Mouse (Mus musculus) heart, embryonic 10.5 days (tissue): ENCODE measurements around the gene Bcl7a. TPM values are rescaled to one million over a fixed set of nuclear protein-coding genes. Genes with fewer than 3 reads are reported as not detected.

Experiments
- DNase-seq: peaks from one replicate; pipeline ENCODE4 v3.0.0-alpha.2; 2017; ENCODE audit warnings: low spot score
- H3K27ac ChIP-seq: fragments of 300-500 bp; sonication (generic); 2 replicates; pipeline ENCODE4 v1.5.1; 2016; ENCODE audit warnings: mild to moderate bottlenecking
- H3K27me3 ChIP-seq: fragments of 300-500 bp; sonication (generic); 2 replicates; pipeline ENCODE4 v1.6.1; 2016; ENCODE audit warnings: mild to moderate bottlenecking; ENCODE audit not compliant: poor library complexity, insufficient read depth, severe bottlenecking
- H3K36me3 ChIP-seq: fragments of 300-500 bp; sonication (generic); 2 replicates; pipeline ENCODE4 v1.6.1; 2016; ENCODE audit warnings: mild to moderate bottlenecking, moderate library complexity
- H3K4me1 ChIP-seq: fragments of 300-500 bp; sonication (generic); 2 replicates; pipeline ENCODE4 v1.6.1; 2016; ENCODE audit warnings: mild to moderate bottlenecking
- H3K4me3 ChIP-seq: fragments of 300-500 bp; sonication (generic); 2 replicates; pipeline ENCODE4 v1.5.1; 2016; ENCODE audit warnings: mild to moderate bottlenecking, moderate library complexity
- H3K9me3 ChIP-seq: fragments of 300-500 bp; sonication (generic); 2 replicates; pipeline ENCODE4 v1.6.1; 2016; ENCODE audit warnings: mild to moderate bottlenecking, moderate library complexity
- WGBS: fragments of 180-500 bp; shearing (Covaris S2); methylation state at CpG from one replicate; pipeline ENCODE4 v1.1.7; 2016; 5-methylcytosine and 5-hydroxymethylcytosine counted together
- polyA plus RNA-seq: library from polyadenylated mRNA; unstranded; fragments of >200 nt; fragmentation: Nextera tagmentation; extraction: Ambion mirVana; gene quantifications from 2 replicates; pipeline ENCODE4 v1.2.1, GENCODE M21; 2016

The Bcl7a gene
- polyA plus RNA-seq, 1 experiment from 2014 or later: 21.9 TPM

DNA sequence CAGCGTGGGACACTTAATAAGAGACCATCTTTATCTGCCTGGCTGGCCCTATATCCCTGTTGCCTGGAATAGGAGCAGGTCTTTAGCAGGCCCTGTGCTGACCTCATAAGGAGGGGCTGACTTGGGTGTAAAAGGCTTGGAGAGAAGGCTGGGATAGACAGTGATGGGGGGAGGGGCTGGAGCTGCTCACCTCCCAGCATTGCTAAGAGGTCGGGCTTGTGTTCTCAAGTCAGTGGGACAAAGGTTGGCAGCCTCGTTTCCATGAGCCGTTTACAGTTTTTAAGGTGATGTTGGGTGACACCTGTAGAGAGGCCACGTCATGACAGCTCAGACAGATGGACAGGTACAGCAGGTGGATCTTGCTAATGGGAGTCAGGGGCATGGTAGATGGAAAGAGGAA lies 26.4 kb downstream of the Bcl7a start:
- Histone ChIP-seq H3K27me3 (no peaks in the 10 kb centered on the region), H3K36me3 (peaks cover 80% of the 10 kb centered on the region), H3K9me3 (no peaks in the 10 kb centered on the region), H3K4me1 (no peaks in the 10 kb centered on the region), H3K27ac (no peak overlapping the region), H3K4me3 (no peak overlapping the region)
- no peak for DNase-seq
- WGBS: 88% methylated on average over 5 of the region's 5 CpGs

DNA sequence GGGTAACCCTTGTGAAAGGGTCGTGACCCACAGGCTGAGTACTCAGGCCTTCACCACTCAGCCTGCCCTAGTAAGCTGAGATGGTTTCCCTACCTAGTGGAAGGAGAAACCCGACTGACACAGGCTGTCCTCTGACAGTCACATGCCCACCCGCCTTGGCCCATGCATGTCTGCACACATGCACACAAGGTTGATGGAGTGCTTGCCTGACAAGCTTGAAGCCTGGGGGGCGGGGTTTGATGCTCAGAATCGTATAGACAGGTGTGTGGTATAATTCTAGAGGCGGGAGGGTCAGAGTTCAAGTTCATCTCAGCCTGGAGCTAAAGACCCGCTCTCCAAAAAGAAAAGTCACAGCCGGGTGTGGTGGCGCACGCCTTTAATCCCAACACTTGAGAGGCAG lies 31.6 kb downstream of the Bcl7a start:
- H3K4me3 ChIP-seq: no peak overlapping the region

DNA sequence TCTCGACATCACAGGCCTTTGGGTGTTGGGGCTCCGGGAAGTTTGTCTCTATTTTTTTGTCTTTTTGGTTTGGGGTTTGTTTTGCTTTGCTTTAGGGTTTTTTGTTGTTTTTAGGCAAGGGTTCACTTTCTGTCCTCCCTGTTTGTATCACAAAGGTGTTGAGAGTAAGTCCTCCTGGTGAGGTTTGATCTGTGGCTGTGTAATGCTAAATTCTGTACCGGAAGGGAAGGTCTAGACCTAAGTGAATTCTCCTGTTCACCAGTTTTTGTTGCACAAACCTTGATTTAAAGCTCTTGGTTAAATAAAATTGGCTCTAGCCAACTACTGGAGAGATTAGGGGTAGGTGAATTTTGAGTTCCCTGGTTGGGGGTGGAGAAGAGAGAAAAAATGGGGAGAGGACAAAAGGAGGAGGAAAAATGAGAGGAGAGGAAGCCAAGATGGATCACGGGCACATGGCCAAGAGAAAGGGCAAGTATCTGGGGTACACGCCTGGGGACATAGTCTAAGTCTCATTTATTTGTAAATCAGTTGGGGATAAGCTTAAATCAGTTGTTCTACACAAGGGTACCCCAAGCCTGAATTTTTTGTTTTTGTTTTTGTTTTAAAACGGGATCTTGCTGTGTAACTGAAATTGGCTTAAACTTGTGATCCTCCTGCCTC lies 32.3 kb downstream of the Bcl7a start:
- 96% methylated on average over 6 of the region's 6 CpGs for WGBS
- no peaks in the 10 kb centered on the region for H3K9me3 ChIP-seq
- no peak for DNase-seq
- H3K4me3 ChIP-seq: no peak overlapping the region
- H3K36me3 ChIP-seq: peaks cover 40% of the 10 kb centered on the region
- H3K4me1 ChIP-seq: peaks cover 20% of the 10 kb centered on the region
- H3K27me3 ChIP-seq: no peaks in the 10 kb centered on the region
- H3K27ac ChIP-seq: no peak overlapping the region

More for the DNA sequence above, 31.6 kb downstream of the Bcl7a start:
- Histone ChIP-seq H3K36me3 (peaks cover 47% of the 10 kb centered on the region), H3K4me1 (peaks cover 20% of the 10 kb centered on the region), H3K27me3 (no peaks in the 10 kb centered on the region), H3K9me3 (no peaks in the 10 kb centered on the region), H3K27ac (no peak overlapping the region)
- WGBS: 90% methylated on average over 10 of the region's 10 CpGs
- DNase-seq: no peak

DNA sequence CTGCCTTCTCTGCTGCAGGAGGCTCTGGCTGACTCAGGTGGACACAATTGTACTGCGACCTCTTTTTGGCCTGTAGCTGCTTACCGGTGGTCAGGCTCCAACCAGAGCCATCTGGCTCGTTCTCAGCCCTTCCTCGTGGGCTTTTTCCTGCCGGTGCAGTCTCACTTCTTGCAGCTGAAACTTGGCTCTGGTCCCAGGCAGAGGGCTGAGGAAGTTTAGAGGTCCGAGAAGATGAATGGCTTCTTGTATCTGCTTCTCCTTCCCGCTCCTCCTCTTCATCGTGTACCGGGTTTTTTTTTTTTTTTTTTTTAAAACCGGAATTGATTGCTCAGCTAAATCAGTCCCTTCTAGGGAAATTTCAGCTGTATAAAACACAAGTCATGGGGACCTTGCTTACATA lies 32.9 kb downstream of the Bcl7a start:
- no peak overlapping the region for H3K4me3 ChIP-seq
- H3K36me3 ChIP-seq: peaks cover 33% of the 10 kb centered on the region
- peaks cover 20% of the 10 kb centered on the region for H3K4me1 ChIP-seq
- no peak for DNase-seq
- H3K27ac ChIP-seq: peak overlapping the region; percentile 60
- peaks cover 4% of the 10 kb centered on the region; the same call in 1 of the 2 replicates for H3K27me3 ChIP-seq
- no peaks in the 10 kb centered on the region for H3K9me3 ChIP-seq
- WGBS: 54% methylated on average over 10 of the region's 10 CpGs

DNA sequence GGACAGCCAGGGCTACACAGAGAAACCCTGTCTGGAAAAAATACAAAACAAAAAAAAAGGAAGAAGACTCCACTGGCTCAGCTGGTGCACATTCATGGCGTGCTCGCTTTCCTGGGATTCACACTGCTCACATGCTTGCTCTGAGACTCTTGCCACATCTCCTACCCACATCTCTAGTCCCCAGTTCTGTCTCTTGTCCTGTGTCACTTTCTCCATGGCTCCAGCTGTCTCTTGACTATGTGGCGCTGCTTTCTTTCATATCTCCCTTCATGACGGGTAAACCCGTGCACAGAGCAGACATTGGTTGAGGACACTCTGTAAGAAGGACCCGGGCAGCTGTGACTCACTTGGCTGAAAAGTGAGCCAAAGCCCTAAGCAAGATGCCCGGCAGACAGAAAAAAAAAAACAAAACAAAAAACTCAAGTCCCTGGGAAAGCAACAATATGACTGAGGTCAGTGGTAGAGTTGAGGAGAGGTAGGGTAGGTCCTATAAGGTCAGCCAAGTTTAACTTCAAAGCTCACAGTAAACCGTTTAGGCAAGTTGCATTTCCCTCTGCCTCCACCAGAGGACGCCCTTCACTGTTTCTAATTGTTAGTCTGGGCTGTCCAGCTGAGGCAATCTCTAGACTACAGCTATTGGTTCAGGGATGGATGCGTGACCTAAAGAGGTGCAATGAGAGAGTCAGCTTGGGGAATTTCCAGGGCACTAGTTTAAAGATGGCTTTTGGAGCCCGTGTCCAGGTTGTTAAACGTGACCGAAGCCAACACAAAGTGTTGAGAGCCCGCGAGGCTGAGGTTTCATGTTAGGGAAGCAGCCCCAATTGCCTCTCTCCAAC lies 33.7 kb downstream of the Bcl7a start:
- no peaks in the 10 kb centered on the region for H3K9me3 ChIP-seq
- peaks cover 27% of the 10 kb centered on the region for H3K4me1 ChIP-seq
- H3K36me3 ChIP-seq: peaks cover 26% of the 10 kb centered on the region
- peak; percentile 84 for DNase-seq
- H3K4me3 ChIP-seq: no peak overlapping the region
- peaks cover 6% of the 10 kb centered on the region; the same call in 1 of the 2 replicates for H3K27me3 ChIP-seq
- no peak overlapping the region for H3K27ac ChIP-seq
- WGBS: 56% methylated on average over 15 of the region's 15 CpGs

DNA sequence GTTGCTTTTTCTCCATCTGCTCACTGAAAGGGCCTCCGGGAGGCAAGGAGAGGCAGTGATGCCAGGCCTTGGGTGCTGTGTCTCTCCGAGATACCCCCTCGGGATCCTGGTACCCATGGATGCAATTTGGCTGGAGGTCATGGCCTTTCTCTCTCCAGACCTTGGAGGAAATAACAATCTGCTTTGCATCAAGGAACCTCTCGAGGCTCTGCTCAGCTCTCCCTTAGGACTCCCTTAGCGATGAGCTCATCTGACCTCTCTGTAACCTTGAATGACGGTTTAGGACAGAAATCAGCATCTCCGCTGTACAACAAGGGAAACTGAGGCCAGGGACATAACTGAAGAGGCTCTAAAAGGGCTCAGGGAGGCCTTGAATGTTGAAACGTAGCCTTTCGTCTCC lies 35.1 kb downstream of the Bcl7a start:
- no peak for DNase-seq
- no peak overlapping the region for H3K27ac ChIP-seq
- no peaks in the 10 kb centered on the region for H3K9me3 ChIP-seq
- WGBS: 55% methylated on average over 9 of the region's 9 CpGs
- no peak overlapping the region for H3K4me3 ChIP-seq
- peaks cover 13% of the 10 kb centered on the region for H3K36me3 ChIP-seq
- H3K27me3 ChIP-seq: peaks cover 6% of the 10 kb centered on the region; the same call in 1 of the 2 replicates
- peaks cover 29% of the 10 kb centered on the region for H3K4me1 ChIP-seq

DNA sequence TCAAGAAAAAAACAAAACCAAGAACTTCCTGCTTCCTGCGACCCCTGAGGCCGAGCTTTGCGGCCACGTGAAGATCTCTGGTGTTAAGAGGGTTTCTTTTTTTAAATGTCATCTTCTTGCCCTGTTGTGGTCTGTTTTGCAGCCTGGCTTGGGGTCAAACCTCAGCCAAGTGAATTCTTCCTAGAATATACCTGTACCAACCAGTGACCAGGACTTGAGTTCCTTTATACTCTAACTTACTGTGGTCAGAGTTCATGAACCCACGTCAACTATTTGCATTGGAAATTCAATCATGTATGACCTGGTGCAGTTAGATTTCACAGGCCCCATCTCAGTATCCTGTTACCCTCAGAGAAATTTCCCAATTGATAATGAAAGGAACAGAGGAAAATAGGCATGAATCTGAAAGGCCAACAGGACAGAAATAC lies 35.9 kb downstream of the Bcl7a start:
- no peak for DNase-seq
- Histone ChIP-seq H3K4me1 (peaks cover 29% of the 10 kb centered on the region), H3K36me3 (peaks cover 8% of the 10 kb centered on the region), H3K27me3 (peaks cover 6% of the 10 kb centered on the region; the same call in 1 of the 2 replicates), H3K9me3 (no peaks in the 10 kb centered on the region), H3K27ac (no peak overlapping the region), H3K4me3 (no peak overlapping the region)
- 53% methylated on average over 5 of the region's 5 CpGs for WGBS

DNA sequence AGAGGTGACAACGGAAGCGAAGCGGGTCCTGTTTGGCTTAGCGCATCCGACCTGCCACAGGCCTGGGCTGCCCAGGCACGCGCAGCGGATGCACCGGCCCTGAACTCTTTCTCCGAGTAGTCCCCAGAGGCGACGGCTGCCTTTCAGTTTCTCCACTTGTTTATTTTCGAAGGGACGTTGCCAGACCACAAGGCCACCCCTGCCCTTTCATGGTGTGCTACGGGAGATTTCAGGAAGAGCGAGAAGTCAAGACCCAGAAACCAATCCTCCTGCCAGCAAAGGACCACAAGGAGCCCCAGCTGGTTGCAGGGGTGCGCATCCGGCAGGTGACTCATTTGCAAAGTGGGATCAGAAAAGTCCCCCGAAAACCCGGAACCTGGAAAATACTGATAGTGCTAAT lies 38.3 kb downstream of the Bcl7a start:
- no peak for DNase-seq
- Histone ChIP-seq H3K36me3 (no peaks in the 10 kb centered on the region), H3K4me3 (peak overlapping the region; percentile 42)

DNA sequence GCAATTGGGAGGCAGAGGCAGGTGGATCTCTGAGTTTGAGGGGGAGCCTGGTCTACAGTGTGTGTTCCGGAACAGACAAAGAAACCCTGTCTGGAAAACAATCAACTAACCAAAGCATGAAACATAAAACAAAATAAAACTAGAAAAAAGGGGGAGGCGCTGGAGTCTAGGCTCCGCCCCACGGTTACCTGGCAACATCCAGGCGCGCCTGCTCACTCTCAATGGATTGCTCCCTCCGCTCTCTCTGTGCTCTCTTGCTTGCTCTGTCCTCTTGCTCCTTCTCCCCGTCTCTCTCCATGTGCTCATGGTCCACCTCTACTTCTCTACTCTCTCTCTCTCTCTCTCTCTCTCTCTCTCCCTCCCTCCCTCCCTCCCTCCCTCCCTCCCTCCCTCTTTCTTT lies 39.1 kb downstream of the Bcl7a start:
- 79% methylated on average over 8 of the region's 8 CpGs for WGBS
- Histone ChIP-seq H3K27ac (no peak overlapping the region), H3K36me3 (no peaks in the 10 kb centered on the region)

More for the DNA sequence above, 38.3 kb downstream of the Bcl7a start:
- H3K9me3 ChIP-seq: no peaks in the 10 kb centered on the region
- H3K4me1 ChIP-seq: peaks cover 24% of the 10 kb centered on the region
- no peak overlapping the region; the same call in 1 of the 2 replicates for H3K27ac ChIP-seq
- H3K27me3 ChIP-seq: peaks cover 6% of the 10 kb centered on the region; the same call in 1 of the 2 replicates
- WGBS: 13% methylated on average over 20 of the region's 20 CpGs

DNA sequence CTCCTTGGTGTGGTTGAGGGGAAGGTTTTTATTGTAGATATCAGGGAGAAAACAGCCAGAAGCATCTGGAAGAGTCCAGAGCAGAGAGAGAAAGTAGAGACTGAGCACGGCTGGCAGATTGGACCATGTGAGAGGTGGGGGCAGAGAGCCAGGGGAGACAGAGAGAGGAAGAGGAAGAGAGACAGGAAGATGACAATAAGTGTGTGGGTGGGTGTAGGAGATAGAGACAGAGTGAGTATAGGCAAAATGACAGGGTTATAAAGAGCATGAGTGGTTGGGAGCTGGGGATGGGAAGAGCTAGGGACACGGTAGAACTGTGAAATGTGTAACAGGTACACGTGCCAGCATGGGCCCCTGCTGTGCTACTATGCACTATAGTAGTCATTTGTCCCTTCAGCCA lies 44.8 kb downstream of the Bcl7a start:
- no peak overlapping the region for H3K27ac ChIP-seq
- H3K36me3 ChIP-seq: no peaks in the 10 kb centered on the region
- H3K4me1 ChIP-seq: peaks cover 17% of the 10 kb centered on the region
- no peaks in the 10 kb centered on the region for H3K9me3 ChIP-seq
- H3K4me3 ChIP-seq: no peak overlapping the region
- DNase-seq: no peak
- H3K27me3 ChIP-seq: no peaks in the 10 kb centered on the region
- WGBS: 31% methylated on average over 3 of the region's 3 CpGs

More for the DNA sequence above, 39.1 kb downstream of the Bcl7a start:
- peaks cover 20% of the 10 kb centered on the region for H3K4me1 ChIP-seq
- H3K4me3 ChIP-seq: no peak overlapping the region
- no peaks in the 10 kb centered on the region for H3K9me3 ChIP-seq
- H3K27me3 ChIP-seq: peaks cover 6% of the 10 kb centered on the region; the same call in 1 of the 2 replicates
- DNase-seq: no peak

DNA sequence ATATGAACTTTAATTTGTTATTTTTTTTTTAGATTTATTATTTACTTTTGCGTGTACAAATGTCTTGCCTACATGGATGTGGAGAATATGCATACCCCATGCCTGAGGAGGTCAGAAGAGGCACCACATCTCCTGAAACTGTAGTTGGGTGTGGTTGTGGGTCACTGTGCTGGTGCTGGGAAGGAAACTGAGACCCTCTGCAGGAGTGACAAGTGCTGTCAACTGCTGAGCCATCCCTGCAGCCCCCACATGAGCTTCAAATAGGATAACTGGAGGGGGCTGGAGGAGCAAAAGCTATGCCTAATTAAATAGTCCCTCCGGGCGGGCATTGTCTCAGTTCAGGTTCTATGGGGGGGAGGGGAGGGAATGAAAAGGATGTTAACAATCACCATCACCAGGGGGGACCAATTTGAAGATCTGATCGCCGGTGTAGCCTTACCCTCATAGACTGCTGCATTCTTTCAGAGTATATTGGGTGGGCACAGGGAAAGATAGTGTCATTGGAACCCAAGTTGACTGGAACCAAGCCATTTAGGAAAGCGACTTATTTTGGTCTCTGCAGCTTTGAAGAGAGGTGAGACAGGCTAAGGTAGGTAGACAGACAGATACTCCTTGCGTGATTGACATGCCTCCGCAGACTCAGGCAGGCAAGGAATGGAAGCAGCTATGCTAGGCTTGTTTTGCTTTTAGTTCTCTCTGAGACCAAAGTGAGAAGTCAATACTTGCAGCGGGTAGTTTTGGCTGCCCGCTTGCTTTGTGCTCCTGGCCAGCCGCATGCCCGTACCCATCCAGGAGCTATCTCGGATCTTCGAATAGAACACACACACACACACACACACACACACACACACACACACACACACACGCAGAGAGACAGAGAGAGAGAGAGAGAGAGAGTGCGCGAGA lies 47.2 kb downstream of the Bcl7a start:
- Histone ChIP-seq H3K27me3 (no peaks in the 10 kb centered on the region), H3K27ac (0 out of 2 replicates have a peak overlapping the region, but pooled peaks have one; percentile 26), H3K9me3 (no peaks in the 10 kb centered on the region), H3K4me3 (peak overlapping the region; percentile 55), H3K36me3 (no peaks in the 10 kb centered on the region), H3K4me1 (peaks cover 34% of the 10 kb centered on the region)
- WGBS: 5% methylated on average over 16 of the region's 17 CpGs
- no peak for DNase-seq

DNA sequence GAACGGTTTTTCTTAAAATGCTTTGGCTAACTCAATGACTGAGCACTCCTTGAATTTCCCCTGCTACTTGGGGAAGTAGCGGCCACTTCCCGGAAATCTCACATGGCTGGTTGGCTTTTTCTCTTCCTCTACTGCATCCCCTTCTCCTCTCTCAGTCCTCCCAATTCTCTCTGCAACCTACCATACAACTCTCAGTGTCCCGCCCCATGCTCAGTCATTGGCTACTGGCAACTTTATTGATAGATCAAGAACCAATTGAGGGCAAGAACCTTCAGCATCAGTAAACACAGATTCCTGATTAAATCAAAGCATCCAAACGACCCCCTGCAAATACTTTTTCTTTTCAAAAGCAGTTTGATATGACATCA lies 47.8 kb downstream of the Bcl7a start:
- H3K9me3 ChIP-seq: no peaks in the 10 kb centered on the region
- H3K4me3 ChIP-seq: peak overlapping the region; percentile 55
- peaks cover 40% of the 10 kb centered on the region for H3K4me1 ChIP-seq
- H3K27me3 ChIP-seq: no peaks in the 10 kb centered on the region
- 0 out of 2 replicates have a peak overlapping the region, but pooled peaks have one; percentile 26 for H3K27ac ChIP-seq
- DNase-seq: no peak
- no peaks in the 10 kb centered on the region for H3K36me3 ChIP-seq
- 5% methylated on average over 5 of the region's 5 CpGs for WGBS
